Mouse (Mus musculus) midbrain, embryonic 16.5 days (tissue): ENCODE measurements around the gene Ttc7b. TPM values are rescaled to one million over a fixed set of nuclear protein-coding genes. Genes with fewer than 3 reads are reported as not detected.

Source experiments
- ATAC-seq: fragments of 200-750 bp; cut with Nextera tagmentation; 2 replicates; pipeline ENCODE4 v1.8.0; 2017; ENCODE audit warnings: moderate TSS enrichment
- H3K27ac ChIP-seq: fragments of 300-500 bp; sonication (generic); 2 replicates; pipeline ENCODE4 v1.5.1; 2014; ENCODE audit warnings: mild to moderate bottlenecking, low read length, mixed read lengths
- H3K27me3 ChIP-seq: fragments of 300-500 bp; sonication (generic); 2 replicates; pipeline ENCODE4 v1.6.1; 2014; ENCODE audit warnings: low read depth, low read length, mixed read lengths; ENCODE audit not compliant: control insufficient read depth, insufficient read depth
- H3K36me3 ChIP-seq: fragments of 300-500 bp; sonication (generic); 2 replicates; pipeline ENCODE4 v1.6.1; 2014; ENCODE audit warnings: mild to moderate bottlenecking, low read length, moderate library complexity, mixed read lengths; ENCODE audit not compliant: control insufficient read depth, insufficient read depth
- H3K4me1 ChIP-seq: fragments of 300-500 bp; sonication (generic); 2 replicates; pipeline ENCODE4 v1.6.1; 2014; ENCODE audit warnings: mild to moderate bottlenecking, low read length, mixed read lengths; ENCODE audit not compliant: control insufficient read depth, insufficient read depth
- H3K4me2 ChIP-seq: fragments of 300-500 bp; sonication (generic); 2 replicates; pipeline ENCODE4 v1.6.1; 2014; ENCODE audit warnings: mild to moderate bottlenecking, low read length, mixed read lengths
- H3K4me3 ChIP-seq: fragments of 300-500 bp; sonication (generic); 2 replicates; pipeline ENCODE4 v1.5.1; 2014; ENCODE audit warnings: low read depth, mild to moderate bottlenecking, low read length, moderate library complexity, mixed read lengths
- H3K9ac ChIP-seq: fragments of 300-500 bp; sonication (generic); 2 replicates; pipeline ENCODE4 v1.6.1; 2014; ENCODE audit warnings: low read depth, low read length, mixed read lengths
- H3K9me3 ChIP-seq: fragments of 300-500 bp; sonication (generic); replicated peaks from 2 replicates; pipeline ENCODE4 v1.6.1; 2014; ENCODE audit warnings: mild to moderate bottlenecking, low read length, mixed read lengths; ENCODE audit not compliant: control insufficient read depth, poor library complexity, severe bottlenecking
- WGBS: fragments of 180-500 bp; shearing (Covaris S2); extraction: QIAGEN DNeasy Blood & Tissue Kit; methylation state at CpG from one replicate; pipeline ENCODE4 v1.1.7; 2014; 5-methylcytosine and 5-hydroxymethylcytosine counted together
- polyA plus RNA-seq: library from polyadenylated mRNA; unstranded; fragments of >200 nt; fragmentation: Nextera tagmentation; extraction: Ambion mirVana; gene quantifications from 2 replicates; pipeline ENCODE4 v1.2.1, GENCODE M21; 2015

Ttc7b gene
- polyA plus RNA-seq, 1 experiment from 2014 or later, result 7.2 TPM

DNA sequence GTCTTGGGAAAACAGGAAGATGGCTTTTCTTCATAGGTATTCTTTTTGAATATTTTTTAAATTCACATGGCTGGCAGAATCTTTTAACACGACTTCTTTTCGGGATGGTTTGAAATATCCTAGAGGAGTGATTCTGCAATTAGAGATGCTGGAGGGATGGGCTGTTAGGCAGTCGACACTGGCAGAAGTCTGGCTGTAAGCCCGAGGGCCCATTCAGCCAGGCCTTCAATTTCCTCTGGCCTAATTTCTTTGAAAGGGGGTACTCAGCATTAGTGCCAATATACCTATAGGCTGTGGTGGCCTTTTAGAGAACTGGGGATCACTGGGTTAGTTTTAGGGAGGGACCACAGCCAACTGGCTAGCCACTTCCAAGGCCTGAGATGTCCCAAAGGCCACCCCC, 211.4 kb downstream of the Ttc7b start:
- Histone ChIP-seq H3K36me3 (no peaks in the 10 kb centered on the region), H3K27me3 (no peaks in the 10 kb centered on the region), H3K27ac (no peak overlapping the region), H3K4me2 (no peak overlapping the region), H3K9me3 (no peaks in the 10 kb centered on the region), H3K4me1 (peaks cover 47% of the 10 kb centered on the region), H3K9ac (no peak overlapping the region), H3K4me3 (no peak overlapping the region)
- WGBS, result 52% methylated on average over 4 of the region's 4 CpGs
- ATAC-seq, result no peak

DNA sequence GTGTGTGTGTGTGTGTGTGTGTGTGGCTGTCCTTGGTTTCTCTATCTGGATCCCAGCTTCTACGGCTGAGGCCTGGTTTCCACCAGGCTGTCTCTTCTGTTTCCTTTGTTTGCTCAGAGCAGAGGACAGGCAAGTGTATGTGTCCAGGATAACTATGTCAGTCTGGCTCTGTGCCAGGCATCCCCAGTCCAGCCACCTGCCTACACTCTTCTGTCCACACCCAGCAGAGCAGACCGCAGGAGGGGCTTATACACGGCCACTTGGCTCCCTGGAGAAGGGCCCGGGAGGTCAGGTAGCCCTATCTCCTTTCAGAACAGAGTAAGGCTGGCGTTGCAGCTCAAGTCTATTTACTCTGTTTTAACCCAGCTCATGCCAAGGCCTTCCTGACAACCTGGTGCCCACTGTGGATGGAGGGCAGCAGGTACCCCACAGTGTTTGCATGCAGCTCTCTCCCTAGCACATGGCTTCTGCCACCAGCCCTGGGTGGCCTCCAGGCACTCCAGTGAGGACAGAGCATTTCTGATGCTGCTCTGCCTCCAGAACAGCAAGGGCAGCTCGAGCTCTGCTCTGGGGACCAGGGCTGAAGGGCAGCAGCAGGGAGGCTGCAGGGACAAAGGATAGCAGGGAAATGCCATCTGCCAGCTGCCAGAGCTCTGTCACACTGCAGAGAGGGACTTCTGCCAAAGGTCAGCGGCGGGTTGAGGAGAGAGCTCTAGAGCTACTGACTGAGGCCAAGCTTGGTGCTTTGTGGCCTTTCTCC, 212.9 kb downstream of the Ttc7b start:
- peak; percentile 21; the same call in 1 of the 2 replicates for ATAC-seq
- 30% methylated on average over 8 of the region's 8 CpGs for WGBS
- H3K27ac ChIP-seq, result peak overlapping the region; percentile 73
- H3K4me3 ChIP-seq, result no peak overlapping the region
- peak overlapping the region; percentile 57 for H3K9ac ChIP-seq
- peaks cover 32% of the 10 kb centered on the region for H3K4me1 ChIP-seq
- H3K9me3 ChIP-seq, result no peaks in the 10 kb centered on the region
- H3K36me3 ChIP-seq, result no peaks in the 10 kb centered on the region
- H3K27me3 ChIP-seq, result no peaks in the 10 kb centered on the region
- H3K4me2 ChIP-seq, result no peak overlapping the region

DNA sequence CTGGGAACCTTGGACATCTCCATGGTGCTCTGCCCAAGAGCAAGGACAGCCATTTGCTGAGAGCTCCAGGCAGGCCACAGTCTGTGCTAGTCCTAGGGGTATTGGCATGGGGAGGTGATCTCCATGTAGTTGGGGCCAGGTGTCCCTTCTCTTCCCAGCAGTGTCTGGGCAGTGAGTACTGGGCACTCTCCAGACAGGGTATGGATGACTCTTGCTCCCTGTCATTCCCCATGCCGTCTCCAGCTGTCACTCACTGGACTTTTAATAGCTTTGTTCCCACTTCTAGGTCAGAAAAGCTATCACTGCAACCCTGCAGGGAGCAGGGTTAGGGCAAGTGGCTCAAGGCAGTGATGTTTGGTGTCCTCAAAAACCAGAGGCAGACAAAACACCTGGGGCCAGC, 214.3 kb downstream of the Ttc7b start:
- ATAC-seq, result no peak
- H3K9ac ChIP-seq, result no peak overlapping the region
- 75% methylated on average over 1 of the region's 1 CpGs for WGBS
- H3K27me3 ChIP-seq, result no peaks in the 10 kb centered on the region
- no peak overlapping the region for H3K4me2 ChIP-seq
- H3K4me3 ChIP-seq, result no peak overlapping the region
- no peaks in the 10 kb centered on the region; the same call in 1 of the 2 replicates for H3K36me3 ChIP-seq
- H3K27ac ChIP-seq, result no peak overlapping the region
- peaks cover 32% of the 10 kb centered on the region for H3K4me1 ChIP-seq
- H3K9me3 ChIP-seq, result no peaks in the 10 kb centered on the region

DNA sequence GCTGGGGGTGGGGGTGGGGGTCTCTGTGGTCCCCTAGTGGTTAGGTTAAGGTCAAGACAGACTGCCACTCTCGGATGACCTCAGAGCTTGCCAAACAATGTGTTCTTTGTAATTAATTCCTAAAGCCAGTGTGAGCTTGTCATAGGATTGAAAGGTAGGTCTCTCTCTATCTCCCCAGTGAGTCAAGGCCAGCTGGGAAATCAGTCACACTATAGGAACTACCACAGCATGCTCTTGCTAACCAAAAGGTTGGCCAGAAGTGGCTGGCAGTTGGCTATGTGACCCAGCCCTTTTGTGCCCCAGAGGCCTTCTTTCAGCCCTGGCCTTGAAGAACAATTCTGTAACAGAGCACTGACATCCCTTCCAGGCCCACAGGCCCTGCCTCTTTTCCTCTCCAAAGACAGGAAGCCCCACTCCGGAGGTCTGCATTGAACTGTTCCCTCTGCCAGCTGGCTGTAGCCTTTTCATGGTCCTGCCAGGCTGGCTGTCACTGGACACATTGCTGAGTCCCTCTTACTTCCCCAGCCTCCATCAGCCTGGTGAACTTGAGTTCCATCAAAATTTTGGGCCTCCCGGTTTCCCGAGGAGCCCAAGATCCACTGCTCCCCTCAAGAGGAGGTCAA, 215.5 kb downstream of the Ttc7b start:
- Histone ChIP-seq H3K4me3 (no peak overlapping the region), H3K27ac (no peak overlapping the region), H3K9ac (no peak overlapping the region), H3K27me3 (no peaks in the 10 kb centered on the region), H3K4me1 (peaks cover 21% of the 10 kb centered on the region), H3K9me3 (no peaks in the 10 kb centered on the region), H3K36me3 (peaks cover 2% of the 10 kb centered on the region; the same call in 1 of the 2 replicates), H3K4me2 (no peak overlapping the region)
- no peak for ATAC-seq
- 58% methylated on average over 4 of the region's 4 CpGs for WGBS

DNA sequence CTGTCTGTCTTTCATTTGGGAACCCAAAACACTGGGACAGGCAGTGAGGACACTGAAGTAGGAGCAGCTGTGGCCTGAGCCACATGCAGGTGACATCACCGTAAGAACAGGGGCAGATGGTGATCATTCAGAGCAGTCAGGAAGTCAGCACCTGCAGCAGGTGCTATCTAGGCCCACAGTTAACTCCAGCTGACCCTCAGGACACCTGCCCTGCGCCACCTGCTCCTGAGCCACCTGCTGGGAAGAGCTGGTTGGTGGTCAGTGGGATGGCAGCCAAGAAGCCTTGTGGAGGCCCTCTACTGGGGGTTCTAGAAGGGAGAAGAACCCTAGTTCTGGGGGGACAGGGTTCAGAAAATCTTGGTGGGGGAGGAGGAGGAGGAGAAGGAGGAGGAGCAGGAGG, 216.3 kb downstream of the Ttc7b start:
- Histone ChIP-seq H3K36me3 (peaks cover 2% of the 10 kb centered on the region; the same call in 1 of the 2 replicates), H3K27me3 (no peaks in the 10 kb centered on the region), H3K27ac (no peak overlapping the region), H3K4me3 (no peak overlapping the region), H3K9me3 (no peaks in the 10 kb centered on the region), H3K9ac (no peak overlapping the region), H3K4me2 (no peak overlapping the region), H3K4me1 (peaks cover 12% of the 10 kb centered on the region)
- 84% methylated on average over 2 of the region's 2 CpGs for WGBS
- ATAC-seq, result no peak

DNA sequence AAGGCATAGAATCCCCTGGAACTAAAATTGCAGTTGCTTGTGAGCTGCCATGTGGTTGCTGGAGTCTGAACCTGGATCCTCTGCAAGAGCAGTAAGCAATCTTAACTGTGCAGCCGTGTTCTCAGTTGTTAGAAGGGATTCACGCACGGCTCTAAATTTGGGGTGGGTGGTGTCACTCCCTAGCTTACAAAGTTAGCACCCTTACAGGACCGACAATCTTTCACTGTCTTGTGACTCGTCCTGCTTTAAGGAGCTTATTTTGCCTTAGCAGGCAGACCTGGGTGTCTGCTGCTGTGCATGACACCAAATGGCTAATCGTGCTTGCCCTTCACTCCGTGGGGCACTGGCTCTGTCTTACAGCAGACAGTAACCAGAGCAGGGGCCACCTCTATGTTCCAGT, 217.5 kb downstream of the Ttc7b start:
- H3K9ac ChIP-seq, result no peak overlapping the region
- H3K4me3 ChIP-seq, result no peak overlapping the region
- no peaks in the 10 kb centered on the region for H3K27me3 ChIP-seq
- H3K4me2 ChIP-seq, result no peak overlapping the region
- peaks cover 2% of the 10 kb centered on the region; the same call in 1 of the 2 replicates for H3K36me3 ChIP-seq
- WGBS, result 86% methylated on average over 7 of the region's 7 CpGs
- H3K4me1 ChIP-seq, result peaks cover 7% of the 10 kb centered on the region
- H3K27ac ChIP-seq, result no peak overlapping the region
- no peak for ATAC-seq
- H3K9me3 ChIP-seq, result no peaks in the 10 kb centered on the region

DNA sequence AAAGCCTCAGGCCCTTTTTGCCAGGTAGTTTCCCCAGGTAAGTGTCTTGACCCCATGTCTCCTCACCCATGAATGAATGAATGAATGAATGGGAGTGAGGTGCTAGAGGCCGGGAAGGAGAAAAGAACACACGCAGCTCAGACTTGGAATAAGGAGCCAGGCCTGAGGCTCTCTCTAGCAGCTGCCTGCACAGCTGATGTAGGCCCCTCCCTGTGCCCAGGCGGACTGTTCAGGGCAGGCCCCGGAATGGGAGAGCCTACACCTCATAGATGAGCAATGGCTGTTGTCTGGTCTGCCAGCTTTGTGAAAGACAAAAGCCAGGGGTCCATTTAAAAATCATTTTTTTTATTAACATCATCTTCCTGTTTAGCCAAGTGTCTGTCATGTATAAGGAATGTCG, 220.2 kb downstream of the Ttc7b start:
- H3K4me2 ChIP-seq, result no peak overlapping the region
- H3K9me3 ChIP-seq, result no peaks in the 10 kb centered on the region
- ATAC-seq, result no peak
- no peak overlapping the region for H3K9ac ChIP-seq
- no peak overlapping the region for H3K27ac ChIP-seq
- 81% methylated on average over 5 of the region's 5 CpGs for WGBS
- H3K27me3 ChIP-seq, result no peaks in the 10 kb centered on the region
- H3K36me3 ChIP-seq, result peaks cover 2% of the 10 kb centered on the region; the same call in 1 of the 2 replicates
- no peak overlapping the region for H3K4me3 ChIP-seq
- no peaks in the 10 kb centered on the region for H3K4me1 ChIP-seq

DNA sequence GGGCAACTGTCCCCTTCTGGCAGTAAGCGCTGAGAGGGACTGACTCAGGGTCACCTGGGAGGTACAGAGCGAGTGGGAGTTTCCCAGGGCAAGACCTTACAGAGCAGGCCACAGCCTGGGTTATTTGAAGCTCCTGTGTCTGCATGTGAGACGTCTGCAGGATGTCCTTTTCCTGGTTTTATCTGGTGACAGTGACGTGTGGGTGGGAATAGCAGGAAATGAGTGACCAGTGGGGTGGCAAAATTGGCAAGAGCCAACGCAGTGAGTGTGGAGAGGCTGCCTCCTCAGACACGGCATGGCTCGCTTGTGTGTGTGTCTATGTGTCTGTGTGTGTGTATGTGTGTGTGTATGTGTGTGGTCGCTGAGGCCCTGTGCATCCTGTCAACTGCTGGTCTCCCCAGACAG, 221.3 kb downstream of the Ttc7b start:
- Histone ChIP-seq H3K36me3 (peaks cover 2% of the 10 kb centered on the region; the same call in 1 of the 2 replicates), H3K9ac (no peak overlapping the region), H3K4me3 (no peak overlapping the region), H3K4me1 (no peaks in the 10 kb centered on the region), H3K9me3 (no peaks in the 10 kb centered on the region), H3K27ac (no peak overlapping the region), H3K4me2 (no peak overlapping the region), H3K27me3 (no peaks in the 10 kb centered on the region)
- ATAC-seq, result no peak
- WGBS, result 80% methylated on average over 8 of the region's 8 CpGs

DNA sequence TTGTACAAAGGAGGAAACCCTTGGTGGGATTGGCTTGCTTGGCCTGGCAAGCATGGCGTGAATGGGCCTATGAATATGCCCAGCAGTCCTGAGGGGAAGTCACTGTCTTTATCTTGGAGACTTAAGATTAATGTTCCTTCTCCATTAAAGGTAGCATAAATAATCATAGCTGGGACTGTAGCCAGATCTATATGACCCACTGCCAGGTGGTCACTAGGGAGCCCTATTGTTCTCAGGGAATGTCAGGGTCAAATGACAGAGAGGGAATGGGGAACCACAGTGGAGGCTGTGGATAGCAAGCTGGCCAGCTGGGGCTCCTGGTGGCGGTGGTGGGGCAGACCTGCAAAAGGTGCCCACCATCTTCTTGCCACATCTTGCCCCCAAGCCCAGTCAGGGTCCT, 221.8 kb downstream of the Ttc7b start:
- no peaks in the 10 kb centered on the region for H3K9me3 ChIP-seq
- no peak for ATAC-seq
- no peak overlapping the region for H3K9ac ChIP-seq
- H3K27ac ChIP-seq, result no peak overlapping the region
- no peaks in the 10 kb centered on the region for H3K27me3 ChIP-seq
- WGBS, result 86% methylated on average over 2 of the region's 2 CpGs
- H3K4me3 ChIP-seq, result no peak overlapping the region
- H3K4me2 ChIP-seq, result no peak overlapping the region
- H3K36me3 ChIP-seq, result peaks cover 2% of the 10 kb centered on the region; the same call in 1 of the 2 replicates
- H3K4me1 ChIP-seq, result no peaks in the 10 kb centered on the region
